10 mouse cellular contexts compared by ENCODE assay signal in the genomic region with DNA sequence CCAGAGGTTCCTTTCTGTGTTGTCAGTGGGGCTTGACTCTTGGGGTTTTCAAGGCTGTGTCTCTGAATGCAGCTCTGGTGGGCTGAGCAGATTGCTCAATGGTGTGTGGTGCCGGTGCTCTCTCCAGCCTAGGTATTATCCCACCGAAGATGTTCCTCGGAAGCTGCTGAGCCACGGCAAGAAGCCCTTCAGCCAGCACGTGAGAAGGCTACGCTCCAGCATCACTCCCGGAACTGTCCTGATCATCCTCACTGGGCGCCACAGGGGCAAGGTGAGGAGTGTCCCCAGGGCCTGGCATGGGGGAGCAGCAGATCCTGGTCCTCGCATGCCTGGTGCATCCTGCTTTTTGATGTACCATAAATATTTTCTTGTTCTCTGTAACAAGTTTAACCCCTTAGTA. TPM values are rescaled to one million over a fixed set of nuclear protein-coding genes. Genes with fewer than 3 reads are reported as not detected.
DNase-seq lines count a peak whose midpoint lies in the region; ATAC-seq and TF ChIP-seq lines count a peak whose summit lies in the region.
"Had no signal": no experiment of that assay in that cellular context is flagged by ENCODE, and none has a peak within 500 bp of the region (broad histone marks: within the 10 kb centered on the region; RNA-seq: fewer than 3 reads in every experiment).

No protein-coding gene starts in this region.

- peak overlapping the region; percentile 83 for H3K4me2 ChIP-seq in heart, embryonic 15.5 days
- no peak overlapping the region for H3K4me2 ChIP-seq in neural tube, embryonic 11.5 days (ENCODE audit: low read depth)
- peak overlapping the region; percentile 75; the same call in 1 of the 2 replicates for H3K4me2 ChIP-seq in intestine, postnatal 0 days (replicated peaks; ENCODE audit: low read depth)
- peak overlapping the region; percentile 74 for H3K4me2 ChIP-seq in stomach, embryonic 16.5 days (ENCODE audit: low read depth, low read length)

- no peak for TF ChIP-seq CTCF in intestine, postnatal 0 days (IDR thresholded peaks at IDR 0.05; ENCODE audit: low read depth)

- H3K9me3 ChIP-seq in heart, embryonic 15.5 days (replicated peaks) = no peaks in the 10 kb centered on the region
- H3K9me3 ChIP-seq in neural tube, embryonic 11.5 days (ENCODE audit: control insufficient read depth, low read length) = no peaks in the 10 kb centered on the region
- H3K9me3 ChIP-seq in intestine, postnatal 0 days (ENCODE audit: control insufficient read depth) = no peaks in the 10 kb centered on the region
- H3K9me3 ChIP-seq in stomach, embryonic 16.5 days (replicated peaks; ENCODE audit: control insufficient read depth, low read length) = no peaks in the 10 kb centered on the region

- peaks cover 22% of the 10 kb centered on the region for H3K4me1 ChIP-seq in heart, embryonic 15.5 days (replicated peaks)
- H3K4me1 ChIP-seq in neural tube, embryonic 11.5 days (ENCODE audit: control insufficient read depth, insufficient read depth, low read length) = peaks cover 8% of the 10 kb centered on the region
- H3K4me1 ChIP-seq in intestine, postnatal 0 days (replicated peaks; ENCODE audit: control insufficient read depth, insufficient read depth, low read length) = no peaks in the 10 kb centered on the region
- peaks cover 19% of the 10 kb centered on the region for H3K4me1 ChIP-seq in stomach, embryonic 16.5 days (ENCODE audit: control insufficient read depth, insufficient read depth, low read length)

- peak overlapping the region; percentile 98; the same call in 1 of the 2 replicates for H3K4me3 ChIP-seq in heart, embryonic 15.5 days
- H3K4me3 ChIP-seq in neural tube, embryonic 11.5 days (ENCODE audit: low read depth, low read length) = 0 out of 2 replicates have a peak overlapping the region, but pooled peaks have one; percentile 3
- 0 out of 2 replicates have a peak overlapping the region, but pooled peaks have one; percentile 80 for H3K4me3 ChIP-seq in intestine, postnatal 0 days (ENCODE audit: low read depth, low read length)
- peak overlapping the region; percentile 95; the same call in 1 of the 2 replicates for H3K4me3 ChIP-seq in stomach, embryonic 16.5 days (replicated peaks; ENCODE audit: low read length)

- H3K27me3 ChIP-seq in heart, embryonic 15.5 days = no peaks in the 10 kb centered on the region
- no peaks in the 10 kb centered on the region for H3K27me3 ChIP-seq in neural tube, embryonic 11.5 days (ENCODE audit: control insufficient read depth, insufficient read depth, low read length)
- H3K27me3 ChIP-seq in intestine, postnatal 0 days (replicated peaks; ENCODE audit: control insufficient read depth, insufficient read depth, low read length) = no peaks in the 10 kb centered on the region
- no peaks in the 10 kb centered on the region for H3K27me3 ChIP-seq in stomach, embryonic 16.5 days (ENCODE audit: control insufficient read depth, insufficient read depth, low read length)

- no peak overlapping the region for H3K27ac ChIP-seq in heart, embryonic 15.5 days
- H3K27ac ChIP-seq in neural tube, embryonic 11.5 days (ENCODE audit: low read depth, low read length) = no peak overlapping the region
- no peak overlapping the region for H3K27ac ChIP-seq in intestine, postnatal 0 days (ENCODE audit: low read depth, low read length)
- no peak overlapping the region for H3K27ac ChIP-seq in stomach, embryonic 16.5 days (ENCODE audit: low read length)

- WGBS in heart, embryonic 15.5 days = 78% methylated on average over 9 of the region's 9 CpGs
- 89% methylated on average over 9 of the region's 9 CpGs for WGBS in neural tube, embryonic 11.5 days
- WGBS in intestine, postnatal 0 days = 69% methylated on average over 9 of the region's 9 CpGs
- WGBS in stomach, embryonic 16.5 days = 79% methylated on average over 9 of the region's 9 CpGs

- H3K9ac ChIP-seq in heart, embryonic 15.5 days = peak overlapping the region; percentile 99
- no peak overlapping the region for H3K9ac ChIP-seq in neural tube, embryonic 11.5 days (ENCODE audit: low read length)
- no peak overlapping the region for H3K9ac ChIP-seq in intestine, postnatal 0 days (ENCODE audit: low read depth, low read length)
- peak overlapping the region; percentile 98; the same call in 1 of the 2 replicates for H3K9ac ChIP-seq in stomach, embryonic 16.5 days (ENCODE audit: low read length)

- no peak for ATAC-seq in heart, embryonic 15.5 days (replicated peaks; ENCODE audit: insufficient number of reproducible peaks, insufficient read depth, low FRiP score, low read depth)
- no peak for ATAC-seq in neural tube, embryonic 11.5 days (ENCODE audit: insufficient read depth, low FRiP score, low TSS enrichment)
- ATAC-seq in intestine, postnatal 0 days = no peak
- no peak for ATAC-seq in stomach, embryonic 16.5 days (ENCODE audit: insufficient read depth, low FRiP score)

- H3K36me3 ChIP-seq in heart, embryonic 15.5 days = peaks cover 57% of the 10 kb centered on the region
- H3K36me3 ChIP-seq in neural tube, embryonic 11.5 days (ENCODE audit: control insufficient read depth, insufficient read depth, low read length) = peaks cover 29% of the 10 kb centered on the region
- peaks cover 57% of the 10 kb centered on the region for H3K36me3 ChIP-seq in intestine, postnatal 0 days (ENCODE audit: control insufficient read depth, insufficient read depth)
- peaks cover 39% of the 10 kb centered on the region for H3K36me3 ChIP-seq in stomach, embryonic 16.5 days (ENCODE audit: control insufficient read depth, insufficient read depth, low read length)

- DNase-seq in heart, postnatal 25 days (ENCODE audit: low spot score) = no peak
- DNase-seq in neural tube, embryonic 11.5 days (ENCODE audit: low spot score) = no peak
- no peak for DNase-seq in neural tube, embryonic 10.5 days (ENCODE audit: extremely low spot score, low spot score)
- no peak for DNase-seq in yolk sac, embryonic 10.5 days (ENCODE audit: low spot score)
- DNase-seq in right cerebral cortex, postnatal 14 days = no peak
- DNase-seq: right cerebral cortex, postnatal 25 days; thymus, postnatal 25 days had no signal

- intact Hi-C loops in heart, postnatal 25 days (cut with DNase I) = no loop called here

RNA-seq across cellular contexts. Expression of a gene that starts 2.3 kb away (rescaled TPM):
- polyA plus RNA-seq in heart, embryonic 15.5 days (2015; fragmentation: Nextera tagmentation; extraction: Ambion mirVana) = 323 and 339 TPM in 2 replicates
- total RNA-seq in heart, postnatal 25 days (2021) = 100 to 1,000 TPM; 521 to 551 TPM
- 598 and 627 TPM in 2 replicates for polyA plus RNA-seq in neural tube, embryonic 11.5 days (2014; fragmentation: Nextera tagmentation; extraction: Ambion mirVana)
- 359 and 402 TPM in 2 replicates for polyA plus RNA-seq in intestine, postnatal 0 days (2015; fragmentation: Nextera tagmentation; extraction: Ambion mirVana)
- polyA plus RNA-seq in stomach, embryonic 16.5 days (2015; fragmentation: Nextera tagmentation; extraction: Ambion mirVana) = 510 and 591 TPM in 2 replicates

RNA-seq across cellular contexts. Expression of a gene that starts 13.5 kb away (rescaled TPM):
- 3.0 and 4.4 TPM in 2 replicates for polyA plus RNA-seq in heart, embryonic 15.5 days (2015; fragmentation: Nextera tagmentation; extraction: Ambion mirVana)
- total RNA-seq in heart, postnatal 25 days (2021) = 10 to 100 TPM; 19.3 to 23.0 TPM
- 11.7 and 12.5 TPM in 2 replicates for polyA plus RNA-seq in neural tube, embryonic 11.5 days (2014; fragmentation: Nextera tagmentation; extraction: Ambion mirVana)
- polyA plus RNA-seq in intestine, postnatal 0 days (2015; fragmentation: Nextera tagmentation; extraction: Ambion mirVana) = 2.1 and 2.2 TPM in 2 replicates
- 3.7 and 4.1 TPM in 2 replicates for polyA plus RNA-seq in stomach, embryonic 16.5 days (2015; fragmentation: Nextera tagmentation; extraction: Ambion mirVana)

RNA-seq across cellular contexts. Expression of a gene that starts 15.3 kb away (rescaled TPM):
- 18.5 and 20.0 TPM in 2 replicates for polyA plus RNA-seq in heart, embryonic 15.5 days (2015; fragmentation: Nextera tagmentation; extraction: Ambion mirVana)
- 100 to 1,000 TPM; 175 to 181 TPM for total RNA-seq in heart, postnatal 25 days (2021)
- polyA plus RNA-seq in neural tube, embryonic 11.5 days (2014; fragmentation: Nextera tagmentation; extraction: Ambion mirVana) = 23.3 and 26.4 TPM in 2 replicates
- polyA plus RNA-seq in intestine, postnatal 0 days (2015; fragmentation: Nextera tagmentation; extraction: Ambion mirVana) = 14.0 and 15.6 TPM in 2 replicates
- 14.4 and 14.7 TPM in 2 replicates for polyA plus RNA-seq in stomach, embryonic 16.5 days (2015; fragmentation: Nextera tagmentation; extraction: Ambion mirVana)

Comparison
In these comparisons a context has a peak if more than half of its experiments do, and no peak if none do; other contexts are left out.
1. H3K4me3 ChIP-seq: peak in every context shown above with its lines; median percentile 98 in heart, embryonic 15.5 days; 95 in stomach, embryonic 16.5 days; 80 in intestine, postnatal 0 days; 3 in neural tube, embryonic 11.5 days.
2. H3K9ac ChIP-seq: peak in heart, embryonic 15.5 days (single experiment) and stomach, embryonic 16.5 days (single experiment); none in neural tube, embryonic 11.5 days (single experiment) and intestine, postnatal 0 days (single experiment).